Mouse (Mus musculus) heart, adult 9 months (tissue): ENCODE results near the gene Fggy.
A peak's percentile ranks its signal among the peaks of the same experiment; 100 is the strongest.

Experiments used
- DNase-seq, 2 experiments: peaks; one replicate each; pipeline ENCODE4 v3.0.0; 2022; ENCODE audit warnings: low spot score in 2 of 2

Fggy gene

GRCm38 (mm10) chr4:95778528-95778927 lies 221.2 kb downstream of the Fggy start:
- no peak for DNase-seq

- DNase-seq = no peak
Observed at GRCm38 (mm10) chr4:95784146-95784895, 227.0 kb downstream of the Fggy start.

DNA sequence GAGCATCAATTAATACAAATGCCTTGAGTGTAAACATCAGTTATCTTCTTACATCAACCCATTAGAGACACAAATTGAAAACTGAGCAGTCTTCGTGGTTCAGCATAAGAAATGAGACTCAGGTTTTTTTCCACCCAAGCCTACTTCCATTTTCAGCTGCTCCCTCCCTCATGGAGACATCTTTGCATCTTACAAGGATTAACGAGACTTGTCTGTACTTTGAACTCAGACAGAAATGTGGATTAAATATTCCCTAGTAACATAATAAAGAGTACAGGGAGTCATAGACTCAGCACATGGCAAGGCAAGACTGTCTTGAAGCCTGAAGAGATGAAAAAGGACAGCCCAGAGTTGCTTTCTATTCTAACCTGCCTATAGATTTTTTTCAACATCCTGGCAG lies 230.3 kb downstream of the Fggy start:
- no peak for DNase-seq

- DNase-seq = no peak
Observed at GRCm38 (mm10) chr4:95788867-95789266, 231.6 kb downstream of the Fggy start.

DNA sequence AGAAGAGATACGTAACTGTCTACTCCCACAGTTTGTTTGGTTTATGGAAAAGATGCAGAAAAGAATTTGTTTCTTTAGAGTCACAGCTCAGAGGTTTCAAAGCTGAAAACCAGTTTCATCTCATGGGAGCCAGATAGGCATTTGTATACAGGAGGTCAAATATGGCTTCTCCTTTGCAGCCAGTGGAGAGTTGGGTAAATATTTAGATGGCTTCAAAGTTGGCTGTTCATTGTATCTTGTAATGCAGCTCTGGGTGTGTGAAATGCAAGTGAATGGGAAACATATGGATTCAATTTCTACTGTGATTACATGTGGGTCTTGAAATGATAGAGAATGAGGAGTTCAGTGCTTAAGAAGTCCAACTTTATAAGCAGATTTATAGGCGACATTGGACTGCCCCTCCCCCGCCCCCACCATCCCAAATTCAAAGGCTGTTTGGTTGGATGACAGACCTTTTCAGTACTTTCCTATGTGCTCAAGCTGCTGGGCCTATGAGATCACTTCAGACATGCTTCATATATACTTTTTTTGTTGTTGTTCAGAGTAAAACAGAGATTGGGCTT lies 234.7 kb downstream of the Fggy start:
- no peak for DNase-seq

- DNase-seq = no peak
Observed at GRCm38 (mm10) chr4:95793647-95794328, 236.5 kb downstream of the Fggy start.

DNA sequence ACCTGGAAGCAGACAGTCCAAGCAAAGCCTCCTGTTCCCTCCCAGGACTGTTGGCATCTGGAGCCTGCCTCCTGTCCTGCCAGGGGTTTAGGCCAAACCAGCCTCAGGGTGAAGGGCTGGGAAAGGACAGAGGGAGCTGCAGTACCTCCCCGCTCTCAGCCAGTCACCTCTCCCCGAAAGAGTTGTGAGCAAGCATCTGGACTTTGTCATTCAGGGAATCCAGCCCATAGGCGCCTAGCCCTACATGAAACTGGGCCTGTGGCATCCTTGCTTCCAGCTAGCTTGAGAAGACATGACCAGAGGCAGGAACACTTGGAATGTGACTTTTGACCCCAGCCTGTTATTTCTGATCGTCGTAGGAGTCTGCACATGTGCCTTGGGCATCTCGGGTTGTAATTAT lies 237.3 kb downstream of the Fggy start:
- DNase-seq = no peak

DNA sequence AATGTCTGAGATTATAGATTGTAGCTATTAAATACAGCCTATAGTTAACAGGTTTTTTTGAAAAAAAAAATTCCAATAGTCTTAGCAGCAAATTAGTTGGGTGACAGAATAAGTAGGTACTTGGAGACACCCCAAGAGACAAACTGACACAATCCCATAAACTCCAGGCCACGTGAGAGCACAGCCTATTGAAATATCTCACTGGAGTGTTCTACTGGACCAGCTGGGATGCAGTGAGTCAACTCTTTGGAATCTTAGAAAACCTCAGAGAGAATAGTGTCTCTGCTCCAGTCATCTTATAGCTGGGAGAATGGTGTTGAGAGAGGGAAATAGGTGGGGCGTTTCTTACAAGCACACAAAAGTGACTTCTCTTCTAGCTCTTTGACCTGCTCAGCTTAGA lies 238.0 kb downstream of the Fggy start:
- DNase-seq = no peak

- DNase-seq = no peak
Observed at GRCm38 (mm10) chr4:95819650-95820049, 262.3 kb downstream of the Fggy start.

- DNase-seq = peak in 1 of 2 experiments; percentile 4
Observed at GRCm38 (mm10) chr4:95821906-95822579, 264.7 kb downstream of the Fggy start.

DNA sequence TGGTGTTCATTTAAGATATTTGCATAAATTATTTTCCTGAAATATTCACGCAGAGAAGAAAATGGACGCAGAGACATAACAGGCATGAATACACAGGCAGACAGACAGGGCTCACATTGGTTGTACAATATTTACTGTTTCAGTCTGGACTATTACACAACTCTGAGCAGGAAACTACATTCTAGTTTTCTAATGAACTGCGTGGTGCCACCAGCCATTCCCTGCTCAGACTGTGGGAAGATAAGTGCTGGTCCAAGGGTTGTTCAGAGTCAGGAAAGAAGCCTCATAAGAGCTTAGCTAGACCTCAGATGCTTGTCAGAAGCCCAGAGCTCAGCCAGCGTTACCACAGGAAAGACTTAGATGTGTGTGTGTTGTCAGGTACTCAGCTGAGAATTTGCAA lies 270.9 kb downstream of the Fggy start:
- DNase-seq = no peak

GRCm38 (mm10) chr4:95830320-95830719 lies 273.0 kb downstream of the Fggy start:
- no peak for DNase-seq

DNA sequence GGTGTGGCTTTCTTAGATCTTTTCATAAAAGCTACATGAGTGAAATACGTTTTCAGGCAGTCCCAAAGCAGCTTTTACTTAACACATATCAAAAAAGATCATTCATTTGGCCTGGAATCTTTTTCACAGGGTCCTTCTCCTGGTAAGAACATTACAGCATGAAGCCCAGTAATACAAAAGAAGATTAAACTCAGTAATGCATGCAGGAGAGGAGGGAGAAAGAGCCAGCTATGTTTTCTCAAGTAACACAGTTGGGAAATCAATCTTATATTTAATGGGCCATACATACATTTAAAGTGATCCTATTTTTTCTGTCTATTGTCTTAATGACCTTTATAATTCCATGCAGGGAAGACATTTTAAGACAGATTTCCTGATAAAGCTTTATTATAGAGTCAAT lies 282.6 kb downstream of the Fggy start:
- DNase-seq = no peak

DNA sequence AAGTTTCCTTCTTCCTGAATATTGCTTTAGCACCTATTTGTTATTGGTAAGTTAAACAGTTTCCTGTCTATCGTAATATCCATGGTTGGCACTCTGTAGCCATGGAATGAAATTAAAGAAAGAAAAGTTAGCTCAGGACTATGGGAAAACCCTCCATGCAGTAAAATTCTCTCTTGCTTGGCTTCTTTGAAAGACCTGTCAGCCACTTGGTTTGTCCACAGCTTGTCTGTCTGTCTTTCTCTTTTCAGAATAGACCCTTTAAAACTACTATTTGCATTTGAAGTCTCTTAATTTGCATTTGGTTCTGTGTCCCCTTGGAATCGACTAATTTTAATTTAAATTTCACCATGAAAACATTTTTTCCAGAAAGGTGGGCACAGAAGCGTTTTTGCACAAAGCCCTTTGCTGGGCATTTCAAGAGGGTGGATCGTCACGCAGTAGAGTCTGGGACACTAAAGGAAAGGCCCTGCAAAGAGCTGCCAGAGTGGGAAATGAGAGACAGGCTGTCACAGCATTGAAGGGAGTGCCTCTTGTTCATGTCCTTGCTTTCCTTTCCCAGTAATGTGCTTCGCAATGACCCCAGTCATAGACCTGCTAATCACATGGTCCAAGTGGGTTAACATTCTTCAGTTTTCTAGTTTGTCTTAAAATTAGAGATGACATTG lies 283.2 kb downstream of the Fggy start:
- DNase-seq = no peak

DNA sequence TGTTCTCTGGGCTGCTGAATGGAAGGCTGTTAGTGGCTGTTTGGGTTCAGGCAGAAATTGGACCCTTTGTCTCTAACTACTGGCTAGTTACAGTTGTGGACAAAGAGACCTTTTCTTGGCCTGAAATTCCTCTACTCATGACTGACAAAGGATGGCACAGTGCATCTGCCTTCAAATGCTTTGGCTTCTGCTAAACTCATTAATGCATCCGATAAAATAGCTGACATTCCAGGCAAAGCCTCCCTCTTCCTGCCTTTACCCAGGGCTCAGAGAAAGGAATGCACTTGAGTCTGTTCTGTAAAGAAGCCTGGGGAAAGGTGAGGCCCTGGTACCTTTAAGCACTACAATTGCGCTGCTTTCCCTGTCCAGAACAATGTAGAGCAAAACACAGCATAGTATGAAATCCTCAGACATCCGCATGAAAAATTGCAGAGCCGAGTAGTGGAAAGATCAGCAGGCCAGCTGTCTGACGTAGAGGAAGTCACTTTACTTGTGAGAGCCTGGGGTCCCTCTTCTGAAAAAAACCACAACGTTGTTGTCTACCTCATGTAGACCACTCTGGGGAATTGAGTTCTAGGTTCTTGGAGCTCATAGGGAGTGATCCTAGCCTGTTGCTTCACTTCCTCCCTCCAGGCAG lies 288.8 kb downstream of the Fggy start:
- DNase-seq = peak in 1 of 2 experiments; percentile 33

DNA sequence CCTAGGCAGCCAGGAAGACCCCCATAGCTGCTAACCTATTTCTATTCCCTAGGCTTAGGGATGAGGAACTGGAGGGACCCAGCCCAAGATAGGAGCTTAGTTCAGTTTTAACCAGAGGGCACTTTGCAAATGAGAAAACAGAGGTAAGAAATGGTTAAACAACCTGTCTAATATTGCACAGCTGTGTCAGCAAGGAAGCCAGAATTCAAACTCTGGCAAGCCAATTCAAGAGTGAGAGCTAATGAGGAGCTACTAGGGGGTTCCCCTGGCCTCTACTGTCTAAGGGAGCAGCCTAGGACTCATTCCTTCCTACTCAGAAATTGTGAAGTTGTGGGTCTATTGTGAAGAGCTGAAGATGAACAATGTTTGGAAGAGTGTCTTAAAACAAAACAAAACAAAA lies 289.9 kb downstream of the Fggy start:
- no peak for DNase-seq

DNA sequence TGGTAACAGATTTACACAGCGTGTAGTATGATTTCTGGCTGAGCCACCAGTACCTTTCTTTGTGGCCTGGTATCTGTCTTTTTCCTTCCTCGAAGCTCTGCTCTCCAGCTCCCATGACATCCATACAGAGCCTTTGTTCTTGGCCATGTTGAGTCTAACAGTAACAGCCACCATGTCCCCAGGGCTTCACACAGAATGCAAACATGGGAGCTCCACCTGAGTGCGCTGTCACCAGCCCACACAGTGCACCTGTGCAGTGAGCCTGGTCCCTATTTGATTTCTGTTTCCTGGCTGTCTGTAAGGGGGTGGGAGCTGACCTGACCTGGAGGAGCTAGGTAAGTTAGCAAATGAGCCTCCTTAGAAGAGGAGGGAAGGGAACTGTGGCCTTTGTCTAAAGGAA lies 290.4 kb downstream of the Fggy start:
- DNase-seq = no peak

GRCm38 (mm10) chr4:95849497-95849896 lies 292.2 kb downstream of the Fggy start:
- no peak for DNase-seq

GRCm38 (mm10) chr4:95850044-95850739 lies 292.9 kb downstream of the Fggy start:
- DNase-seq = no peak

- DNase-seq = no peak
Observed at GRCm38 (mm10) chr4:95852257-95852656, 294.9 kb downstream of the Fggy start.

DNA sequence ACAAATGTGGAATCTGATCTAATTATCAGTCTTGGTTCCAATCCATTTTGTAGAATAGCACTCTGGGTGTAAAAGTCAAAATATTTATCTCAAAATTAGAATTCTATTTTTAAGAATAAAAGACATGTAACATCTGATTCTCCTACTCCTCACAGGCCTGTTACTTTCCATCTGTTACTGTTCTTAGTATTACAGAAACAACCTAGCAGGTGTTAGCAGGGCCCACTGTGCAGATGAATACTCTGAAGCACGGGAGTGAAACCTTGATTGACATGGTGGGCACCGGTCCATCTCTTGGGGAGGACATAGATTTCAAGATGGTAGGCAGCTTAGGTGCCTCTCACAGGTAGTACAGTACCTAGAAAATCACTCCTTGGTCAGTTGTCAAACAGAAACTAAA lies 298.7 kb downstream of the Fggy start:
- no peak for DNase-seq
